Mouse (Mus musculus) forebrain, embryonic 13.5 days (tissue): ENCODE measurements around the gene Tmem59. TPM values are rescaled to one million over a fixed set of nuclear protein-coding genes. Genes with fewer than 3 reads are reported as not detected.

ENCODE experiments used
- ATAC-seq: fragments of 200-750 bp; cut with Nextera tagmentation; 2 replicates; pipeline ENCODE4 v1.8.0; 2017
- H3K27ac ChIP-seq: fragments of 300-500 bp; sonication (generic); 2 replicates; pipeline ENCODE4 v1.5.1; 2015; ENCODE audit warnings: inconsistent platforms, mild to moderate bottlenecking, moderate library complexity
- H3K27me3 ChIP-seq: fragments of 300-500 bp; sonication (generic); 2 replicates; pipeline ENCODE4 v1.6.1; 2015; ENCODE audit warnings: mild to moderate bottlenecking, inconsistent platforms
- H3K36me3 ChIP-seq: fragments of 300-500 bp; sonication (generic); 2 replicates; pipeline ENCODE4 v1.6.1; 2015; ENCODE audit warnings: mild to moderate bottlenecking, inconsistent platforms; ENCODE audit not compliant: poor library complexity, severe bottlenecking
- H3K4me1 ChIP-seq: fragments of 300-500 bp; sonication (generic); 2 replicates; pipeline ENCODE4 v1.6.1; 2015; ENCODE audit warnings: inconsistent platforms
- H3K4me2 ChIP-seq: fragments of 300-500 bp; sonication (generic); 2 replicates; pipeline ENCODE4 v1.6.1; 2015; ENCODE audit warnings: inconsistent platforms, mild to moderate bottlenecking, moderate library complexity
- H3K4me3 ChIP-seq: fragments of 300-500 bp; sonication (generic); 2 replicates; pipeline ENCODE4 v1.5.1; 2015; ENCODE audit warnings: mild to moderate bottlenecking, inconsistent platforms
- H3K9ac ChIP-seq: fragments of 300-500 bp; sonication (generic); 2 replicates; pipeline ENCODE4 v1.6.1; 2015; ENCODE audit warnings: mild to moderate bottlenecking, inconsistent platforms
- H3K9me3 ChIP-seq: fragments of 300-500 bp; sonication (generic); replicated peaks from 2 replicates; pipeline ENCODE4 v1.6.1; 2016; ENCODE audit warnings: inconsistent platforms
- WGBS: fragments of 180-500 bp; shearing (Covaris S2); methylation state at CpG from one replicate; pipeline ENCODE4 v1.1.7; 2015; 5-methylcytosine and 5-hydroxymethylcytosine counted together
- polyA plus RNA-seq: library from polyadenylated mRNA; unstranded; fragments of >200 nt; fragmentation: Nextera tagmentation; extraction: Ambion mirVana; gene quantifications from 2 replicates; pipeline ENCODE4 v1.2.1, GENCODE M21; 2015

Gene Tmem59
- polyA plus RNA-seq, 1 experiment from 2014 or later: 337 TPM

- Histone ChIP-seq H3K9ac (no peak overlapping the region), H3K4me3 (no peak overlapping the region), H3K36me3 (peaks cover 21% of the 10 kb centered on the region), H3K4me1 (peaks cover 31% of the 10 kb centered on the region), H3K4me2 (no peak overlapping the region), H3K9me3 (no peaks in the 10 kb centered on the region), H3K27ac (no peak overlapping the region), H3K27me3 (no peaks in the 10 kb centered on the region)
- no peak for ATAC-seq
- WGBS: 83% methylated on average over 2 of the region's 2 CpGs
Observed at GRCm38 (mm10) chr4:107182796-107183195, 4.6 kb downstream of the Tmem59 start.

- no peak overlapping the region for H3K27ac ChIP-seq
- no peak for ATAC-seq
- WGBS: 89% methylated on average over 4 of the region's 4 CpGs
- peaks cover 30% of the 10 kb centered on the region for H3K4me1 ChIP-seq
- H3K9ac ChIP-seq: no peak overlapping the region
- H3K4me2 ChIP-seq: no peak overlapping the region
- no peaks in the 10 kb centered on the region for H3K9me3 ChIP-seq
- peaks cover 25% of the 10 kb centered on the region for H3K36me3 ChIP-seq
- H3K27me3 ChIP-seq: no peaks in the 10 kb centered on the region
- H3K4me3 ChIP-seq: no peak overlapping the region
Observed at GRCm38 (mm10) chr4:107183203-107183602, 5.0 kb downstream of the Tmem59 start.

- Histone ChIP-seq H3K4me2 (no peak overlapping the region), H3K9ac (no peak overlapping the region), H3K27me3 (no peaks in the 10 kb centered on the region), H3K36me3 (peaks cover 48% of the 10 kb centered on the region), H3K4me3 (no peak overlapping the region), H3K9me3 (no peaks in the 10 kb centered on the region), H3K27ac (no peak overlapping the region), H3K4me1 (peaks cover 18% of the 10 kb centered on the region)
- ATAC-seq: no peak
- WGBS: 70% methylated on average over 3 of the region's 3 CpGs
Observed at GRCm38 (mm10) chr4:107185703-107186102, 7.5 kb downstream of the Tmem59 start.

- Histone ChIP-seq H3K4me1 (no peaks in the 10 kb centered on the region), H3K36me3 (peaks cover 85% of the 10 kb centered on the region), H3K27me3 (no peaks in the 10 kb centered on the region), H3K9me3 (no peaks in the 10 kb centered on the region), H3K9ac (no peak overlapping the region), H3K27ac (no peak overlapping the region), H3K4me2 (no peak overlapping the region), H3K4me3 (no peak overlapping the region)
- 94% methylated on average over 3 of the region's 3 CpGs for WGBS
- ATAC-seq: no peak
Observed at GRCm38 (mm10) chr4:107193841-107194240, 15.6 kb downstream of the Tmem59 start.

GRCm38 (mm10) chr4:107196454-107196853 lies 18.3 kb downstream of the Tmem59 start:
- Histone ChIP-seq H3K9ac (no peak overlapping the region), H3K27me3 (no peaks in the 10 kb centered on the region), H3K4me3 (no peak overlapping the region), H3K4me1 (no peaks in the 10 kb centered on the region), H3K36me3 (peaks cover 87% of the 10 kb centered on the region), H3K4me2 (no peak overlapping the region), H3K27ac (no peak overlapping the region), H3K9me3 (no peaks in the 10 kb centered on the region)
- 96% methylated on average over 2 of the region's 2 CpGs for WGBS
- no peak for ATAC-seq

GRCm38 (mm10) chr4:107198072-107198471 lies 19.9 kb downstream of the Tmem59 start:
- Histone ChIP-seq H3K9ac (no peak overlapping the region), H3K36me3 (peaks cover 91% of the 10 kb centered on the region), H3K4me2 (no peak overlapping the region), H3K4me1 (no peaks in the 10 kb centered on the region), H3K27me3 (no peaks in the 10 kb centered on the region), H3K27ac (no peak overlapping the region), H3K4me3 (no peak overlapping the region), H3K9me3 (no peaks in the 10 kb centered on the region)
- 97% methylated on average over 5 of the region's 5 CpGs for WGBS
- ATAC-seq: no peak

- H3K4me2 ChIP-seq: no peak overlapping the region
- H3K9me3 ChIP-seq: no peaks in the 10 kb centered on the region
- H3K4me3 ChIP-seq: no peak overlapping the region
- no peak for ATAC-seq
- no peak overlapping the region for H3K27ac ChIP-seq
- H3K9ac ChIP-seq: no peak overlapping the region
- peaks cover 98% of the 10 kb centered on the region for H3K36me3 ChIP-seq
- H3K4me1 ChIP-seq: no peaks in the 10 kb centered on the region
- no peaks in the 10 kb centered on the region for H3K27me3 ChIP-seq
- WGBS: over 99% methylated on average over 3 of the region's 3 CpGs
Observed at GRCm38 (mm10) chr4:107201779-107202178, 23.6 kb downstream of the Tmem59 start.

GRCm38 (mm10) chr4:107203001-107203400 lies 24.8 kb downstream of the Tmem59 start:
- Histone ChIP-seq H3K4me1 (no peaks in the 10 kb centered on the region), H3K27me3 (no peaks in the 10 kb centered on the region), H3K36me3 (peaks cover 97% of the 10 kb centered on the region), H3K4me2 (no peak overlapping the region), H3K9ac (no peak overlapping the region), H3K27ac (no peak overlapping the region), H3K9me3 (no peaks in the 10 kb centered on the region), H3K4me3 (no peak overlapping the region)
- 89% methylated on average over 7 of the region's 7 CpGs for WGBS
- no peak for ATAC-seq

GRCm38 (mm10) chr4:107207016-107207415 lies 28.8 kb downstream of the Tmem59 start:
- Histone ChIP-seq H3K4me1 (no peaks in the 10 kb centered on the region), H3K36me3 (peaks cover 61% of the 10 kb centered on the region), H3K27ac (no peak overlapping the region), H3K27me3 (no peaks in the 10 kb centered on the region), H3K9me3 (no peaks in the 10 kb centered on the region), H3K4me3 (no peak overlapping the region), H3K9ac (no peak overlapping the region), H3K4me2 (no peak overlapping the region)
- WGBS: 98% methylated on average over 2 of the region's 2 CpGs
- ATAC-seq: no peak

GRCm38 (mm10) chr4:107208880-107209279 lies 30.7 kb downstream of the Tmem59 start, which contains the start of gene Ldlrad1:
Gene Ldlrad1, plus strand, starts transcription at chr4:107209180.
- peaks cover 42% of the 10 kb centered on the region for H3K36me3 ChIP-seq
- no peak within 1 kb of the TSS for H3K4me2 ChIP-seq

GRCm38 (mm10) chr4:107210483-107211097 lies 32.4 kb downstream of the Tmem59 start:
- no peaks in the 10 kb centered on the region for H3K4me1 ChIP-seq
- no peaks in the 10 kb centered on the region for H3K27me3 ChIP-seq
- H3K9me3 ChIP-seq: no peaks in the 10 kb centered on the region
- no peak overlapping the region for H3K27ac ChIP-seq
- no peak overlapping the region for H3K4me3 ChIP-seq
- H3K9ac ChIP-seq: no peak overlapping the region
- H3K4me2 ChIP-seq: no peak overlapping the region
- H3K36me3 ChIP-seq: peaks cover 25% of the 10 kb centered on the region
- 92% methylated on average over 5 of the region's 5 CpGs for WGBS
- ATAC-seq: no peak

More at GRCm38 (mm10) chr4:107208880-107209279, 30.7 kb downstream of the Tmem59 start, which contains the start of gene Ldlrad1:
- no peak within 1 kb of the TSS for H3K4me3 ChIP-seq
- H3K9me3 ChIP-seq: no peaks in the 10 kb centered on the region
- no peak within 1 kb of the TSS for H3K27ac ChIP-seq
- WGBS: 91% methylated on average over 3 of the region's 3 CpGs
- no peaks in the 10 kb centered on the region for H3K27me3 ChIP-seq
- H3K9ac ChIP-seq: no peak within 1 kb of the TSS
- H3K4me1 ChIP-seq: no peaks in the 10 kb centered on the region
- no peak for ATAC-seq

GRCm38 (mm10) chr4:107211465-107211864 lies 33.3 kb downstream of the Tmem59 start:
- no peak overlapping the region for H3K27ac ChIP-seq
- ATAC-seq: no peak
- H3K9ac ChIP-seq: no peak overlapping the region
- no peaks in the 10 kb centered on the region for H3K9me3 ChIP-seq
- no peaks in the 10 kb centered on the region for H3K4me1 ChIP-seq
- no peaks in the 10 kb centered on the region for H3K27me3 ChIP-seq
- H3K4me3 ChIP-seq: no peak overlapping the region
- peaks cover 16% of the 10 kb centered on the region for H3K36me3 ChIP-seq
- no peak overlapping the region for H3K4me2 ChIP-seq
- 71% methylated on average over 4 of the region's 4 CpGs for WGBS

- no peaks in the 10 kb centered on the region for H3K4me1 ChIP-seq
- no peak overlapping the region for H3K4me2 ChIP-seq
- no peaks in the 10 kb centered on the region for H3K9me3 ChIP-seq
- H3K36me3 ChIP-seq: peaks cover 12% of the 10 kb centered on the region
- no peak for ATAC-seq
- H3K9ac ChIP-seq: no peak overlapping the region
- 87% methylated on average over 5 of the region's 5 CpGs for WGBS
- H3K27ac ChIP-seq: no peak overlapping the region
- H3K4me3 ChIP-seq: no peak overlapping the region
- H3K27me3 ChIP-seq: no peaks in the 10 kb centered on the region
Observed at GRCm38 (mm10) chr4:107211936-107212335, 33.7 kb downstream of the Tmem59 start.
